Mouse (Mus musculus) hindbrain, embryonic 10.5 days (tissue): ENCODE measurements around the gene Zbtb25. TPM values are rescaled to one million over a fixed set of nuclear protein-coding genes. Genes with fewer than 3 reads are reported as not detected.
A peak's percentile ranks its signal among the peaks of the same experiment; 100 is the strongest.

Experiments used
- DNase-seq: peaks from one replicate; pipeline ENCODE4 v3.0.0-alpha.2; 2017; ENCODE audit warnings: low spot score
- H3K27ac ChIP-seq: fragments of 300-500 bp; sonication (generic); 2 replicates; pipeline ENCODE4 v1.5.1; 2016; ENCODE audit warnings: mild to moderate bottlenecking, moderate library complexity
- H3K27me3 ChIP-seq: fragments of 300-500 bp; sonication (generic); 2 replicates; pipeline ENCODE4 v1.6.1; 2016; ENCODE audit warnings: mild to moderate bottlenecking; ENCODE audit not compliant: poor library complexity, insufficient read depth, severe bottlenecking
- H3K36me3 ChIP-seq: fragments of 300-500 bp; sonication (generic); 2 replicates; pipeline ENCODE4 v1.6.1; 2016; ENCODE audit warnings: mild to moderate bottlenecking, moderate library complexity
- H3K4me1 ChIP-seq: fragments of 300-500 bp; sonication (generic); replicated peaks from 2 replicates; pipeline ENCODE4 v1.6.1; 2016; ENCODE audit warnings: mild to moderate bottlenecking
- H3K4me3 ChIP-seq: fragments of 300-500 bp; sonication (generic); 2 replicates; pipeline ENCODE4 v1.5.1; 2016; ENCODE audit warnings: mild to moderate bottlenecking, moderate library complexity
- H3K9me3 ChIP-seq: fragments of 300-500 bp; sonication (generic); 2 replicates; pipeline ENCODE4 v1.6.1; 2016; ENCODE audit warnings: mild to moderate bottlenecking, moderate library complexity
- whole genome bisulfite sequencing: fragments of 180-500 bp; shearing (Covaris S2); methylation state at CpG from one replicate; pipeline ENCODE4 v1.1.7; 2016; 5-methylcytosine and 5-hydroxymethylcytosine counted together
- polyA plus RNA-seq: library from polyadenylated mRNA; unstranded; fragments of >200 nt; fragmentation: Nextera tagmentation; extraction: Ambion mirVana; gene quantifications from 2 replicates; pipeline ENCODE4 v1.2.1, GENCODE M21; 2016

Zbtb25 gene
- polyA plus RNA-seq, 1 experiment from 2014 or later = 17.9 TPM

DNA sequence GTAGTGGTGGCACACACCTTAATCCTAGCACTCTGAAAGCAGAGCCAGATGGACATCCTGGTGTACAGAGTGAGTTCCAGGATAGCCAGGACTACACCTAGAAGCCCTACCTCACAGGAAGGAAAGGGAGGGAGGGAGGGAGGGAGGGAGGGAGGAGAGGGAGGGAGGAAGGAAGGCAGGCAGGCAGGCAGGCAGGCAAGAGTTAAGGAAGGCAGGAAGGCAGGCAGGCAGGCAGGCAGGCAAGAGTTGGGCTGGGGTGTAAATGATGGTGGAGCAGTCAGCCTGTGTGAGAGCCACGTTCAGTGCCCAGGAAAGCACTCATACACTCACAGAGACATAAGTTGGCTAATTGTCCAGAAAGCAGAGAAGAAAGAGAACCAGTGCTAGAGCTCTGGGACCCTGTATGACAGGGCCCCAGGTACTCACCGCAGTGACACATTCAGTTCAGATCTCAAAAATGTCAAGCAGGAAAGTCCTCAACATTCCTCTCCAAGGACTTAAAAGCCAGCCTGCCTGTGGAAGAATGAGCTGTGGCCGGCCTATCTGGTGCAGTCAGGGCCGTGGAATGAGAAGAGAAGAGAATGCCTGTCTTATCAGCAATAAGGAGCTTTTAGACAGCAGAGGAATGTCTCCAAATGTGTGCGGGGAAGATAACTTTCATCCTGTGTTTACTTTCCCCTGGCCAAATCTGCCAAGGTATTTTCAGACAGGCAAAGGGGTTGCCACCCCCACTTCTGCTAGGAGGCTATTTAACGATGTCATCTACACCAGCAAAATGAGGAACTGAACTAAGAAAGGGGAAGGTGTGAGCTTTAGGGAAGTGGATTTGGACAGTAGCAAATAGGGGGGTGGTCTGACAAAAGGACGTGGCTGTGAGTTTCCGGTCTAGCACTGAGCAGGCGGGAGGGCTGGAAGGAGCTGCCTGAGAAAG, 50.9 kb downstream of the Zbtb25 start:
- 77% methylated on average over 9 of the region's 9 CpGs for whole genome bisulfite sequencing
- Histone ChIP-seq H3K27ac (peak overlapping the region; percentile 53; the same call in 1 of the 2 replicates), H3K4me3 (no peak overlapping the region), H3K36me3 (peaks cover 66% of the 10 kb centered on the region), H3K27me3 (no peaks in the 10 kb centered on the region), H3K4me1 (peaks cover 3% of the 10 kb centered on the region; the same call in 1 of the 2 replicates), H3K9me3 (no peaks in the 10 kb centered on the region)
- no peak for DNase-seq

DNA sequence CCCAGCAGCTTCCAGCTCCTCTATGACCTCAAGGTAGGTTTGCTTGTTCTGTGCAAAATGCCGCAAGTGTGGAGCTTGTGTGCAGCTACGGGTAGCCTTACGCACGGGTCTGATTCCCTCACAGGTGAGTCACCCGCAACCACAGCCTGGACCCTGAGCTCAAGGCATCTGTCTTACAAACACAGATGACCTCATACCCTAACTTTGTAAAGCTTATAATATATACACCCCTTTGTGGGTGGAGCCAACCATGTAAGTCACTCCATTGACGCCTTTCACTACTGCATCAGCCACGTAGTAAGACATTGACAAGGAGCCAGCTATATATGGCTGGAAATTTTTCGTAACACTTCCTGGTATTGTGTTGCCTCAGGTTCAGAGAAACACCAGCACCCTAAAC, 57.5 kb downstream of the Zbtb25 start:
- DNase-seq = no peak
- Histone ChIP-seq H3K4me1 (peaks cover 18% of the 10 kb centered on the region), H3K9me3 (no peaks in the 10 kb centered on the region), H3K4me3 (no peak overlapping the region), H3K27ac (no peak overlapping the region), H3K27me3 (no peaks in the 10 kb centered on the region), H3K36me3 (peaks cover 80% of the 10 kb centered on the region)
- WGBS = 94% methylated on average over 8 of the region's 8 CpGs

DNA sequence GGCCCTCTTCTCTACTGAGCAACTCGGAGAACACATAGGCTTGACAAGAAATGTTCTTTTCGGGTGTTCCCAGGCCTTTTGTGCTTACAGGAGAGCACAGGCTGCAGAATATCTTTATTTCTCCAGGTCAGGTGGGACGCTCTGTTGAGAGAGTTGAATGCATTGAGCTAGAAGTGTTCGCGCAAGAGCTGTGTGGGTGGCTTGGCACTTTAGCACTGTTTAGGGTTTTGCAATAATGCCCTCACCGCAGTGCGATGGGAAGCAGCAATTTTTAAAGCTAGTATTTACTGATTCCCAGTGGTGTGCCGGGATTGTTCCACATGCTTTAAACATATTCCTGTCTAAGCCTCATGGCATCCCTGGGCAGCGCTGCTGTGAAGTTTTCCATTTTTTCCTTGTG, 58.2 kb downstream of the Zbtb25 start:
- WGBS = 95% methylated on average over 9 of the region's 9 CpGs
- no peaks in the 10 kb centered on the region for H3K9me3 ChIP-seq
- H3K27me3 ChIP-seq = no peaks in the 10 kb centered on the region
- peaks cover 21% of the 10 kb centered on the region for H3K4me1 ChIP-seq
- no peak for DNase-seq
- H3K27ac ChIP-seq = peak overlapping the region; percentile 53; the same call in 1 of the 2 replicates
- peaks cover 83% of the 10 kb centered on the region for H3K36me3 ChIP-seq
- no peak overlapping the region for H3K4me3 ChIP-seq

DNA sequence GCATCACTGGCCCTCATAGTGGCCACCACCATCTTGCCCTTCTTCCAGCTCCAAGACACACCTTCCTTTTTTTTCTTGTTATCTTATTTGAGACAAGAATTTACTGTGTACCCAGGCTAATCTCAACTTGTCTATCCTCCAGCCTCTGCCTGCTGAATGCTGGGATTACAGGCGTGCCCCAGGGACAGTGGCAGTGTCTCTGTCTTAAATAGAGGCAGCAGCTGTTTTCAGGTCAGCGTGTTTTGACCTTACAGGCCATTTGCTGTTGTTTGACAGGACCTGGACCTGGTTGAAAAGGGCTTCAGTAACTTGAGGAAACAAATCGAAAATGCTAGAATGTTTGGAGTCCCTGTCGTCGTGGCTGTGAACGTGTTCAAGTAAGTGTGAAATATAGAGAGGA, 58.8 kb downstream of the Zbtb25 start:
- WGBS = 77% methylated on average over 6 of the region's 6 CpGs
- Histone ChIP-seq H3K4me3 (no peak overlapping the region), H3K4me1 (peaks cover 21% of the 10 kb centered on the region), H3K27ac (peak overlapping the region; percentile 53; the same call in 1 of the 2 replicates), H3K9me3 (no peaks in the 10 kb centered on the region), H3K27me3 (no peaks in the 10 kb centered on the region), H3K36me3 (peaks cover 88% of the 10 kb centered on the region)
- DNase-seq = peak; percentile 13

DNA sequence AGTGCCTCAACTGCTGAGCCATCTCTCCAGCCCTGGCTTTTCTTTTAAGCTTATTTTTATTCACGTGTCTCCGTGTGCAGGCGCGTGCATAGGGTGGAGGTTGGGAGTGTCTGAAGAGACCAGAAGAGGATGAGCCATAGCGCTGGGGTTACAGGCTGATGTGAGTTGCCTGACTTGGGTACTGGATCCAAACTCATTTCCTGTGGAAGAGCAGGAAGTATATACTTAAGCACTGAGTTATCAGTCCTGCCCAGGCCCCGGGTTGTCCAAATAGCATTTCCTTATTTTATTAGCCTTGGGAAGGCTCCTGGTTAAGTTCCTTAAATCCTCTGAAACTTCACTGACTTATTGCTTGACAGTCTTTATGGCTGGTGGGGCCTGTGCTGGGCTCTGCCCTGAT, 59.4 kb downstream of the Zbtb25 start:
- H3K27ac ChIP-seq = no peak overlapping the region
- WGBS = 90% methylated on average over 6 of the region's 6 CpGs
- no peak for DNase-seq
- H3K9me3 ChIP-seq = no peaks in the 10 kb centered on the region
- peaks cover 21% of the 10 kb centered on the region for H3K4me1 ChIP-seq
- no peaks in the 10 kb centered on the region for H3K27me3 ChIP-seq
- H3K36me3 ChIP-seq = peaks cover 90% of the 10 kb centered on the region
- no peak overlapping the region for H3K4me3 ChIP-seq

DNA sequence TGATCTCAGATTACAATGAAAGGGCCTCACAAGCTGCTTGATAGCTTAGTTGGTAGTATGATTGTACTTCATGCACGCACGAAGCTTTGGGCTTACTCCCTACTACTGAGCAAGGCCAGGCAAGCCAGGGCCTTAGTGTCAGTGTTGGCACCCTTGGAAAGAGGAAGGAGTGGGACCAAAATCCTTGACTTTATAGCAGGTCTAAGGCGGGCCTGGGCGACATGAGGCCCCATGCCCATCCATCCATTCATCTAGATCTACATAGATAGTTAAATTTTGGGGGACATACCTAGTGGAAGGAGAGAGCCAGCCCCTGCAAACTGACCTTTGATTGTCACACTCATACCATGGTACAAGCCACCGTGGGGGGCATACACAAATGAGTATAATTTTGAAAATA, 61.0 kb downstream of the Zbtb25 start:
- peaks cover 89% of the 10 kb centered on the region for H3K36me3 ChIP-seq
- WGBS = 88% methylated on average over 5 of the region's 5 CpGs
- H3K27ac ChIP-seq = peak overlapping the region; percentile 69; the same call in 1 of the 2 replicates

DNA sequence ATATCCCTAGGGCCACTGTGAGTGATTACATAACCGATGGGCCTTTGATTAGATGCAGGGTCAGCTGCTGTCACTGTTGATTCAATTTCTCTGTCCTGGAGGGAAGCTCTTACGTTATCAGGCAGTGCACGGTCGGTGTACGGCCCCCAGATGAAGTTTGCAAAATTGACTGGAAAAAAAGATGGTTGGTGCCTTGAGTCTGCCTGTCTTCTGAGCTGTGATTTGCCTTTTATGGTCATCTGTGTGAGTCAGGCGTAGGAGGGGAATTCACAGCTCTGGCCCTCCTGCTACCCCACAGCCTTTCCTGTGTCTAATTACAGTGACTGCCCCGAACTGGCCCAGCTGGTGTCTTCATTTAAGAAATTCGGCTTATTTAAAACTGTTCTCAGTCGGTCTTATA, 61.4 kb downstream of the Zbtb25 start:
- H3K27ac ChIP-seq = peak overlapping the region; percentile 36
- H3K9me3 ChIP-seq = no peaks in the 10 kb centered on the region
- H3K36me3 ChIP-seq = peaks cover 89% of the 10 kb centered on the region
- no peak overlapping the region for H3K4me3 ChIP-seq
- peaks cover 21% of the 10 kb centered on the region for H3K4me1 ChIP-seq
- WGBS = 68% methylated on average over 9 of the region's 9 CpGs
- peak; percentile 19 for DNase-seq
- H3K27me3 ChIP-seq = no peaks in the 10 kb centered on the region

More for the DNA sequence above, 61.0 kb downstream of the Zbtb25 start:
- H3K9me3 ChIP-seq = no peaks in the 10 kb centered on the region
- peaks cover 21% of the 10 kb centered on the region for H3K4me1 ChIP-seq
- H3K4me3 ChIP-seq = no peak overlapping the region
- no peaks in the 10 kb centered on the region for H3K27me3 ChIP-seq
- no peak for DNase-seq

DNA sequence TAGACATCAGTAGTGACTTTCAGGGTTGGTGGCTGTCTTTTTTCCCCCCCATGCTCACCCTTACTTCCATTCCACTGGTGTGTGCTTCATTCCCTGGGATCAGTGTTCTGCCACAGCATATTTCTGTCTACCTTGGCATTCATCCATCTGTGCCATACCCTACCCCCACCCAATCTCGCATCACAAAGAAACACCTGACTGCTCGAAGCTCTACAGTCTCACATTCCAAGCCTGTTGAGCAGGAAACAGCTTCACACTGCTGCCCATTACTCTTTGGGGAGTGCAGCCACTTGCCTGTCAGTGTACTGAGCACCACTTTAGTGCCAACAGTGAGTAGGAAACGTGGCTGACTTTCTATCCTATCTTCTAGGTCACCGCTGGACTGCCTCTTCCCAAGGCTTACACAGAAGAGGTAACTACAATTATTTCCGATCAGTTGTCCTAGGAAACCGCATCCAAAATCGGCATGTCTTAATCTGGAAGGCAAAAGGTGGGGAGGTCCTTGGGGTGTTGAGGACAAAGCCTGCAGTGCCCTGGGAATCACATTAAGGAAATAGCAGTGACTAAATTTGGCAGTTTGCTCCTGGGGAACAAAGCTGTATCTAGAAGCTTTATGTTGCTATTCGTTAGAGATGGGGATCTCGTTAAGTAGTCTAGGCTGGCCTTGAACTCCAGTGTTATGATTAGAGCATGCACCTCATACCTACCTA, 62.4 kb downstream of the Zbtb25 start:
- peak overlapping the region; percentile 40 for H3K27ac ChIP-seq
- DNase-seq = no peak

DNA sequence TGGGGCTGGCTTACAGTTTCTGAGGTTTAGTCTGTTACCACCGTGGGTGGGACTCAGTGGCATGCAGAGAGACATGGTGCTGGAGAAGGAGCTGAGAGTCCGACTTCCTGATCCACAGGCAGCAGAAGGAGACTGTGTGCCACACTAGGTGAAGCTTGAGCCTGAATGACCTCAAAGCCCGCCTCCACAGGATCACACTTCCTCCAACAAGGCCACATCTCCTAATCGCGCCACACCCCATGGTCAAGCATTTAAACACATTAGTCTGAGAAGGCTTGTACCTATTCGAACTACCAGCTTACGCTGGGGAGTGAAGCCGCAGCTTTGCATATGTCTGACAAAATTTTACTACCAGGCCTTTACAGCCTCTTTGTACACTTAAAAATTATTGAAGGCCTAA, 64.3 kb downstream of the Zbtb25 start:
- no peak for DNase-seq
- no peak overlapping the region for H3K4me3 ChIP-seq
- no peaks in the 10 kb centered on the region for H3K9me3 ChIP-seq
- peaks cover 89% of the 10 kb centered on the region for H3K36me3 ChIP-seq
- H3K27me3 ChIP-seq = no peaks in the 10 kb centered on the region
- H3K4me1 ChIP-seq = peaks cover 5% of the 10 kb centered on the region; the same call in 1 of the 2 replicates
- H3K27ac ChIP-seq = no peak overlapping the region
- 90% methylated on average over 8 of the region's 8 CpGs for WGBS

More for the DNA sequence above, 62.4 kb downstream of the Zbtb25 start:
- Histone ChIP-seq H3K36me3 (peaks cover 88% of the 10 kb centered on the region), H3K4me1 (peaks cover 21% of the 10 kb centered on the region), H3K9me3 (no peaks in the 10 kb centered on the region), H3K27me3 (no peaks in the 10 kb centered on the region), H3K4me3 (no peak overlapping the region)
- WGBS = 88% methylated on average over 9 of the region's 9 CpGs

DNA sequence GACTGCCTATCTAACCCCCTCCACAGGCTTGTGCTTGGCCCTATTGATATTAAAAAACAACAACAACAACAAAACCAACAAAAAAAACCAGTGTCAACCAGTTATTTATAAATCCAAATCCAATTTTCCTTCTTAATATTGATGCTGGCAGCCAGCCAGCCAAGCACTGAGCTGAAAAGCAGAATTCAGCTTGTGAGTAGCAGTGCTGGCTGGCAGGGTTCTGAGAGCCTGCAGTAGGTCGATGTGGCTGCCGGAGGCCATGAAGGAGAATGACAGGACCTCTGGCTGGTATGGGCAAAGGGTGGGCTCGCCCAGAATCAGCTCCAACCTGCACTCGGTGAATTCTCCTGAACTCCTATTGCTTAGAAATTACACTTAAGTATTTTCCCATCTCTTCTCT, 65.2 kb downstream of the Zbtb25 start:
- Histone ChIP-seq H3K4me3 (no peak overlapping the region), H3K36me3 (peaks cover 93% of the 10 kb centered on the region), H3K27ac (no peak overlapping the region), H3K4me1 (peaks cover 5% of the 10 kb centered on the region; the same call in 1 of the 2 replicates), H3K27me3 (no peaks in the 10 kb centered on the region), H3K9me3 (no peaks in the 10 kb centered on the region)
- no peak for DNase-seq
- WGBS = 90% methylated on average over 4 of the region's 4 CpGs

DNA sequence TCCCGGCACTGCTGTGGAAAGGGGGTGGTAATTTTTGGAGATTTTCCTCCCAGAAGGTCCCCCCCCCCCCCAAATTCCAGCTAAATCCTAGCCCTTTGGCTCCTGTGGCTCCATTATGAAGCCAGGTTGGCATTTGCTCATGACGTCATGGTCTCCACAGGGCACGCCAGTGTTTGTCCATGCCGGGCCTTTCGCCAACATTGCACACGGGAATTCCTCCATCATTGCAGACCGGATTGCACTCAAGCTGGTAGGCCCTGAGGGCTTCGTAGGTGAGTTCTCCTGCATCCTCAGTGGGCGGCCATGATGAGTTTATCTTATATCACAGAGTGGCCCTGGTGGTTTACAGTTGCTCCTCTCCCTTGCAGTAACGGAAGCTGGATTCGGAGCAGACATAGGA, 65.9 kb downstream of the Zbtb25 start:
- WGBS = 95% methylated on average over 11 of the region's 11 CpGs
- H3K4me1 ChIP-seq = peaks cover 5% of the 10 kb centered on the region; the same call in 1 of the 2 replicates
- no peaks in the 10 kb centered on the region for H3K9me3 ChIP-seq
- H3K36me3 ChIP-seq = peaks cover 93% of the 10 kb centered on the region
- DNase-seq = no peak
- no peak overlapping the region for H3K27ac ChIP-seq
- H3K4me3 ChIP-seq = no peak overlapping the region
- no peaks in the 10 kb centered on the region for H3K27me3 ChIP-seq

DNA sequence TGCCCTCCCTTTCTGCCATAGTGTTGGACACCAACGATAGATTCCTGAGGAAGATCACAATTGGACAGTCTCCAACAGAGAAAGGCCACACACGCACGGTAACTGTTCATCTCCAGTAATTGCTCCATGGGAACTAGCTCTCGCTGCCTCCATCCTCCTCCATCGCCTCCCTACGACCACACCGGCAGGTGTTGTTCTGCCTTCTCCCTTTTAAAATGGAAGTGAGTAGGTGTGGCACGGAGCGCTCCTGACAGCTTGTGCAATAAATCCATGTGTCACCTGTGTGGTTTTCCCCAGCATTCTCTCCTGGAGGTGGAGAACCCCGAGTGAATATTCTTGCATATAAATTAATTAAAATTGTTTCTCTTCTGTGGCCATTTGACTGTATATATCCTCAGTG, 69.0 kb downstream of the Zbtb25 start:
- Histone ChIP-seq H3K27ac (no peak overlapping the region), H3K4me1 (no peaks in the 10 kb centered on the region), H3K9me3 (no peaks in the 10 kb centered on the region), H3K4me3 (no peak overlapping the region), H3K27me3 (no peaks in the 10 kb centered on the region), H3K36me3 (peaks cover 94% of the 10 kb centered on the region)
- 93% methylated on average over 10 of the region's 10 CpGs for whole genome bisulfite sequencing
- DNase-seq = no peak
